Comparison of ENCODE assay signal across 23 mouse cellular contexts in genomic region chr11:113657221-113657620, GRCm38 (mm10). TPM values are rescaled to one million over a fixed set of nuclear protein-coding genes. Genes with fewer than 3 reads are reported as not detected.
DNase-seq lines count a peak whose midpoint lies in the region; ATAC-seq lines count a peak whose summit lies in the region.
"Had no signal": no experiment of that assay in that cellular context is flagged by ENCODE, and none has a peak within 500 bp of the region (broad histone marks: within the 10 kb centered on the region; RNA-seq: fewer than 3 reads in every experiment).

No protein-coding gene starts in this region.

- ATAC-seq in forebrain, embryonic 11.5 days (replicated peaks; ENCODE audit: low FRiP score), result no peak
- ATAC-seq in forebrain, embryonic 16.5 days, result no peak
- no peak for ATAC-seq in hindbrain, embryonic 16.5 days
- no peak for ATAC-seq in hindbrain, embryonic 13.5 days (ENCODE audit: low FRiP score)
- no peak for ATAC-seq in neural tube, embryonic 12.5 days (ENCODE audit: low FRiP score, low read depth)
- ATAC-seq: activated CD4-positive, CD25-positive, alpha-beta regulatory T cell, adult 4 months; forebrain, embryonic 13.5 days; intestine, postnatal 0 days had no signal

- H3K27me3 ChIP-seq in forebrain, embryonic 11.5 days (ENCODE audit: control insufficient read depth, insufficient read depth, low read length), result no peaks in the 10 kb centered on the region
- H3K27me3 ChIP-seq in forebrain, embryonic 16.5 days (replicated peaks; ENCODE audit: control insufficient read depth, insufficient read depth, low read length), result no peaks in the 10 kb centered on the region
- no peaks in the 10 kb centered on the region for H3K27me3 ChIP-seq in hindbrain, embryonic 16.5 days (replicated peaks; ENCODE audit: control insufficient read depth, insufficient read depth, low read length)
- no peaks in the 10 kb centered on the region for H3K27me3 ChIP-seq in hindbrain, embryonic 13.5 days
- no peaks in the 10 kb centered on the region for H3K27me3 ChIP-seq in neural tube, embryonic 12.5 days (replicated peaks)
- H3K27me3 ChIP-seq: embryonic facial prominence, embryonic 13.5 days; forebrain, embryonic 13.5 days; heart, embryonic 13.5 days; hindbrain, embryonic 12.5 days had no signal

- H3K9me3 ChIP-seq in forebrain, embryonic 11.5 days (ENCODE audit: control insufficient read depth, low read length), result no peaks in the 10 kb centered on the region
- H3K9me3 ChIP-seq in forebrain, embryonic 16.5 days (ENCODE audit: control insufficient read depth, low read length), result no peaks in the 10 kb centered on the region
- no peaks in the 10 kb centered on the region for H3K9me3 ChIP-seq in hindbrain, embryonic 16.5 days (ENCODE audit: control insufficient read depth, low read length)
- no peaks in the 10 kb centered on the region for H3K9me3 ChIP-seq in hindbrain, embryonic 13.5 days
- H3K9me3 ChIP-seq in neural tube, embryonic 12.5 days, result no peaks in the 10 kb centered on the region
- H3K9me3 ChIP-seq: embryonic facial prominence, embryonic 10.5 days; embryonic facial prominence, embryonic 13.5 days; forebrain, embryonic 13.5 days; heart, embryonic 10.5 days; heart, embryonic 13.5 days; hindbrain, embryonic 12.5 days had no signal

- H3K27ac ChIP-seq in forebrain, embryonic 11.5 days (ENCODE audit: low read depth, low read length), result no peak overlapping the region
- no peak overlapping the region for H3K27ac ChIP-seq in forebrain, embryonic 16.5 days (ENCODE audit: low read length)
- H3K27ac ChIP-seq in hindbrain, embryonic 16.5 days (ENCODE audit: low read depth, low read length), result peak overlapping the region; percentile 33; the same call in 1 of the 2 replicates
- H3K27ac ChIP-seq in hindbrain, embryonic 13.5 days, result no peak overlapping the region
- no peak overlapping the region for H3K27ac ChIP-seq in neural tube, embryonic 12.5 days
- H3K27ac ChIP-seq: embryonic facial prominence, embryonic 10.5 days; embryonic facial prominence, embryonic 13.5 days; forebrain, embryonic 13.5 days; heart, adult 2 months; heart, embryonic 10.5 days; heart, embryonic 13.5 days; hindbrain, embryonic 12.5 days had no signal

- no peaks in the 10 kb centered on the region for H3K4me1 ChIP-seq in forebrain, embryonic 11.5 days (replicated peaks; ENCODE audit: control insufficient read depth, insufficient read depth, low read length)
- H3K4me1 ChIP-seq in forebrain, embryonic 16.5 days (replicated peaks; ENCODE audit: control insufficient read depth, insufficient read depth, low read length), result peaks cover 9% of the 10 kb centered on the region
- peaks cover 8% of the 10 kb centered on the region; the same call in 1 of the 2 replicates for H3K4me1 ChIP-seq in hindbrain, embryonic 16.5 days (ENCODE audit: control insufficient read depth, insufficient read depth, low read depth, low read length)
- peaks cover 20% of the 10 kb centered on the region for H3K4me1 ChIP-seq in hindbrain, embryonic 13.5 days (replicated peaks)
- peaks cover 20% of the 10 kb centered on the region; the same call in 1 of the 2 replicates for H3K4me1 ChIP-seq in neural tube, embryonic 12.5 days
- H3K4me1 ChIP-seq: forebrain, embryonic 13.5 days; heart, embryonic 13.5 days had no signal

- no peak overlapping the region for H3K4me3 ChIP-seq in forebrain, embryonic 11.5 days (ENCODE audit: low read depth, low read length)
- H3K4me3 ChIP-seq in forebrain, embryonic 16.5 days (replicated peaks; ENCODE audit: low read length), result no peak overlapping the region
- no peak overlapping the region for H3K4me3 ChIP-seq in hindbrain, embryonic 16.5 days (ENCODE audit: low read length)
- H3K4me3 ChIP-seq in hindbrain, embryonic 13.5 days, result no peak overlapping the region
- no peak overlapping the region for H3K4me3 ChIP-seq in neural tube, embryonic 12.5 days
- H3K4me3 ChIP-seq: embryonic facial prominence, embryonic 10.5 days; embryonic facial prominence, embryonic 13.5 days; erythroblast, embryonic 14.5 days; forebrain, embryonic 13.5 days; heart, adult 2 months; heart, embryonic 10.5 days; heart, embryonic 13.5 days; hindbrain, embryonic 12.5 days had no signal

- no peak overlapping the region for H3K9ac ChIP-seq in forebrain, embryonic 11.5 days (ENCODE audit: low read length)
- H3K9ac ChIP-seq in forebrain, embryonic 16.5 days (replicated peaks; ENCODE audit: low read depth, low read length), result no peak overlapping the region
- no peak overlapping the region for H3K9ac ChIP-seq in hindbrain, embryonic 16.5 days (ENCODE audit: low read depth, low read length)
- H3K9ac ChIP-seq in hindbrain, embryonic 13.5 days, result no peak overlapping the region
- H3K9ac ChIP-seq in neural tube, embryonic 12.5 days, result no peak overlapping the region
- H3K9ac ChIP-seq: embryonic facial prominence, embryonic 13.5 days; forebrain, embryonic 13.5 days; heart, embryonic 13.5 days; hindbrain, embryonic 12.5 days had no signal

- H3K36me3 ChIP-seq in forebrain, embryonic 11.5 days (ENCODE audit: control insufficient read depth, insufficient read depth, low read length), result peaks cover 27% of the 10 kb centered on the region
- H3K36me3 ChIP-seq in forebrain, embryonic 16.5 days (ENCODE audit: control insufficient read depth, insufficient read depth), result peaks cover 48% of the 10 kb centered on the region
- peaks cover 80% of the 10 kb centered on the region for H3K36me3 ChIP-seq in hindbrain, embryonic 16.5 days (ENCODE audit: control insufficient read depth, insufficient read depth, low read length)
- H3K36me3 ChIP-seq in hindbrain, embryonic 13.5 days, result peaks cover 99% of the 10 kb centered on the region
- H3K36me3 ChIP-seq in neural tube, embryonic 12.5 days, result peaks cover 99% of the 10 kb centered on the region

- DNase-seq in cerebellum, adult 11-12 months, result peak; percentile 63
- no peak for DNase-seq in cerebellum, postnatal 14 days
- DNase-seq in forebrain, embryonic 11.5 days (ENCODE audit: low spot score), result peak; percentile 47
- no peak for DNase-seq in neural tube, embryonic 10.5 days (ENCODE audit: extremely low spot score, low spot score)
- DNase-seq: embryo, embryonic 11 days; gastrocnemius, postnatal 10 days; gastrocnemius, postnatal 36 days; heart, adult 2 months; heart, postnatal 14 days; heart, postnatal 4 days had no signal

- no peak overlapping the region for H3K4me2 ChIP-seq in forebrain, embryonic 11.5 days (ENCODE audit: low read depth, low read length, severe bottlenecking)
- no peak overlapping the region for H3K4me2 ChIP-seq in forebrain, embryonic 16.5 days (ENCODE audit: low read length)
- no peak overlapping the region for H3K4me2 ChIP-seq in hindbrain, embryonic 16.5 days (ENCODE audit: low read length)
- H3K4me2 ChIP-seq in hindbrain, embryonic 13.5 days, result no peak overlapping the region
- H3K4me2 ChIP-seq in neural tube, embryonic 12.5 days (replicated peaks), result 0 out of 2 replicates have a peak overlapping the region, but pooled peaks have one; percentile 12
- H3K4me2 ChIP-seq: embryonic facial prominence, embryonic 13.5 days; forebrain, embryonic 13.5 days; heart, embryonic 13.5 days; hindbrain, embryonic 12.5 days had no signal

- 72% methylated on average over 4 of the region's 4 CpGs for WGBS in forebrain, embryonic 11.5 days
- whole genome bisulfite sequencing in forebrain, embryonic 16.5 days, result 86% methylated on average over 4 of the region's 4 CpGs
- 70% methylated on average over 4 of the region's 4 CpGs for WGBS in hindbrain, embryonic 16.5 days
- 80% methylated on average over 4 of the region's 4 CpGs for WGBS in hindbrain, embryonic 13.5 days
- 77% methylated on average over 4 of the region's 4 CpGs for WGBS in neural tube, embryonic 12.5 days

RNA-seq across cellular contexts. Expression of gene Slc39a11, which starts 7.3 kb away (rescaled TPM):
- 18.4 and 20.6 TPM in 2 replicates for polyA plus RNA-seq in forebrain, embryonic 11.5 days (2014; fragmentation: Nextera tagmentation; extraction: Ambion mirVana)
- 41.6 and 44.4 TPM in 2 replicates for polyA plus RNA-seq in forebrain, embryonic 16.5 days (2015; fragmentation: Nextera tagmentation; extraction: Ambion mirVana)
- polyA plus RNA-seq in hindbrain, embryonic 16.5 days (2015; fragmentation: Nextera tagmentation; extraction: Ambion mirVana), result 37.1 and 40.1 TPM in 2 replicates
- 32.2 and 34.2 TPM in 2 replicates for polyA plus RNA-seq in hindbrain, embryonic 13.5 days (2015; fragmentation: Nextera tagmentation; extraction: Ambion mirVana)
- 26.1 and 26.7 TPM in 2 replicates for polyA plus RNA-seq in neural tube, embryonic 12.5 days (2016; fragmentation: Nextera tagmentation; extraction: Ambion mirVana)

RNA-seq across cellular contexts. Expression of gene Cog1, which starts 8.3 kb away (rescaled TPM):
- 36.2 and 39.4 TPM in 2 replicates for polyA plus RNA-seq in forebrain, embryonic 11.5 days (2014; fragmentation: Nextera tagmentation; extraction: Ambion mirVana)
- 35.5 and 36.3 TPM in 2 replicates for polyA plus RNA-seq in forebrain, embryonic 16.5 days (2015; fragmentation: Nextera tagmentation; extraction: Ambion mirVana)
- 35.3 and 38.5 TPM in 2 replicates for polyA plus RNA-seq in hindbrain, embryonic 16.5 days (2015; fragmentation: Nextera tagmentation; extraction: Ambion mirVana)
- 33.4 and 35.6 TPM in 2 replicates for polyA plus RNA-seq in hindbrain, embryonic 13.5 days (2015; fragmentation: Nextera tagmentation; extraction: Ambion mirVana)
- polyA plus RNA-seq in neural tube, embryonic 12.5 days (2016; fragmentation: Nextera tagmentation; extraction: Ambion mirVana), result 44.1 and 50.7 TPM in 2 replicates

RNA-seq across cellular contexts. Expression of gene Fam104a, which starts 26.7 kb away (rescaled TPM):
- 57.4 and 60.3 TPM in 2 replicates for polyA plus RNA-seq in forebrain, embryonic 11.5 days (2014; fragmentation: Nextera tagmentation; extraction: Ambion mirVana)
- 43.0 and 43.4 TPM in 2 replicates for polyA plus RNA-seq in forebrain, embryonic 16.5 days (2015; fragmentation: Nextera tagmentation; extraction: Ambion mirVana)
- polyA plus RNA-seq in hindbrain, embryonic 16.5 days (2015; fragmentation: Nextera tagmentation; extraction: Ambion mirVana), result 39.1 and 42.2 TPM in 2 replicates
- polyA plus RNA-seq in hindbrain, embryonic 13.5 days (2015; fragmentation: Nextera tagmentation; extraction: Ambion mirVana), result 45.0 and 46.9 TPM in 2 replicates
- 49.9 and 51.0 TPM in 2 replicates for polyA plus RNA-seq in neural tube, embryonic 12.5 days (2016; fragmentation: Nextera tagmentation; extraction: Ambion mirVana)

RNA-seq across cellular contexts. Expression of gene D11Wsu47e, which starts 27.0 kb away (rescaled TPM):
- polyA plus RNA-seq in forebrain, embryonic 11.5 days (2014; fragmentation: Nextera tagmentation; extraction: Ambion mirVana), result 26.5 and 27.4 TPM in 2 replicates
- 24.4 and 26.1 TPM in 2 replicates for polyA plus RNA-seq in forebrain, embryonic 16.5 days (2015; fragmentation: Nextera tagmentation; extraction: Ambion mirVana)
- polyA plus RNA-seq in hindbrain, embryonic 16.5 days (2015; fragmentation: Nextera tagmentation; extraction: Ambion mirVana), result 22.9 and 24.5 TPM in 2 replicates
- 21.9 and 22.4 TPM in 2 replicates for polyA plus RNA-seq in hindbrain, embryonic 13.5 days (2015; fragmentation: Nextera tagmentation; extraction: Ambion mirVana)
- 21.9 and 22.8 TPM in 2 replicates for polyA plus RNA-seq in neural tube, embryonic 12.5 days (2016; fragmentation: Nextera tagmentation; extraction: Ambion mirVana)

RNA-seq across cellular contexts. Expression of gene Sstr2, which starts 38.1 kb away (rescaled TPM):
- polyA plus RNA-seq in forebrain, embryonic 11.5 days (2014; fragmentation: Nextera tagmentation; extraction: Ambion mirVana), result 10.5 and 10.7 TPM in 2 replicates
- polyA plus RNA-seq in forebrain, embryonic 16.5 days (2015; fragmentation: Nextera tagmentation; extraction: Ambion mirVana), result 70.3 and 87.5 TPM in 2 replicates
- 32.3 and 32.5 TPM in 2 replicates for polyA plus RNA-seq in hindbrain, embryonic 16.5 days (2015; fragmentation: Nextera tagmentation; extraction: Ambion mirVana)
- 32.8 and 34.9 TPM in 2 replicates for polyA plus RNA-seq in hindbrain, embryonic 13.5 days (2015; fragmentation: Nextera tagmentation; extraction: Ambion mirVana)
- 27.6 and 27.8 TPM in 2 replicates for polyA plus RNA-seq in neural tube, embryonic 12.5 days (2016; fragmentation: Nextera tagmentation; extraction: Ambion mirVana)
- polyA plus RNA-seq: activated CD4-positive, CD25-positive, alpha-beta regulatory T cell, adult 4 months; erythroblast, embryonic 14.5 days; heart, adult 2 months had no signal

Comparison
In these comparisons a context has a peak if more than half of its experiments do, and no peak if none do; other contexts are left out.
1. DNase-seq: peak in cerebellum, adult 11-12 months (single experiment) and forebrain, embryonic 11.5 days (single experiment); none in cerebellum, postnatal 14 days (0 of 2) and neural tube, embryonic 10.5 days (single experiment).